ENCODE assay signal across 8 mouse cellular contexts in genomic region chr19:4793281-4793830, GRCm38 (mm10). TPM values are rescaled to one million over a fixed set of nuclear protein-coding genes. Genes with fewer than 3 reads are reported as not detected.
DNase-seq lines count a peak whose midpoint lies in the region; ATAC-seq and TF ChIP-seq lines count a peak whose summit lies in the region.

No protein-coding gene starts in this region.

- H3K79me2 ChIP-seq in C2C12 (ENCODE audit: control insufficient read depth, insufficient read depth) = peaks cover 96% of the 10 kb centered on the region

- H3K9me3 ChIP-seq in forebrain, embryonic 11.5 days (ENCODE audit: control insufficient read depth, low read length) = no peaks in the 10 kb centered on the region
- H3K9me3 ChIP-seq in liver, embryonic 11.5 days (ENCODE audit: control insufficient read depth, low read length) = no peaks in the 10 kb centered on the region

- 0 out of 2 replicates have a peak, but pooled peaks have one; percentile 11 for ATAC-seq in frontal cortex, adult (ENCODE audit: low TSS enrichment)
- ATAC-seq in forebrain, embryonic 11.5 days (replicated peaks; ENCODE audit: low FRiP score) = peak; percentile 37; the same call in 1 of the 2 replicates
- ATAC-seq in liver, embryonic 11.5 days (replicated peaks; ENCODE audit: low FRiP score) = peak; percentile 54

- DNase-seq in frontal cortex, postnatal 25 days (ENCODE audit: low spot score in 2 of 2) = no peak
- no peak for DNase-seq in forebrain, embryonic 11.5 days (ENCODE audit: low spot score)
- no peak for DNase-seq in liver, embryonic 11.5 days (ENCODE audit: low spot score)
- no peak for DNase-seq in thymus, adult 18-20 months
- no peak for DNase-seq in kidney, postnatal 25 days
- DNase-seq in cerebellum, adult 9-11 months = no peak

- 2% methylated on average over 16 of the region's 16 CpGs for WGBS in forebrain, embryonic 11.5 days
- 0% methylated on average over 16 of the region's 16 CpGs for WGBS in liver, embryonic 11.5 days

- H3K4me3 ChIP-seq in C2C12 (ENCODE audit: insufficient read depth, poor library complexity, severe bottlenecking) = peak overlapping the region; percentile 75
- peak overlapping the region; percentile 60 for H3K4me3 ChIP-seq in forebrain, embryonic 11.5 days (ENCODE audit: low read depth, low read length)
- peak overlapping the region; percentile 69 for H3K4me3 ChIP-seq in liver, embryonic 11.5 days (ENCODE audit: low read depth, low read length)

- TF ChIP-seq CTCF in C2C12 (IDR thresholded peaks at IDR 0.05; ENCODE audit: control insufficient read depth, insufficient read depth, insufficient read length) = no peak

- H3K4me2 ChIP-seq in forebrain, embryonic 11.5 days (ENCODE audit: low read depth, low read length, severe bottlenecking) = peak overlapping the region; percentile 72
- H3K4me2 ChIP-seq in liver, embryonic 11.5 days = peak overlapping the region; percentile 88

- H3ac ChIP-seq in C2C12 (ENCODE audit: control insufficient read depth, insufficient read length, low read depth) = peak overlapping the region; percentile 66

- H3K27me3 ChIP-seq in C2C12 (ENCODE audit: control insufficient read depth, insufficient read depth, insufficient read length) = no peaks in the 10 kb centered on the region
- no peaks in the 10 kb centered on the region for H3K27me3 ChIP-seq in forebrain, embryonic 11.5 days (ENCODE audit: control insufficient read depth, insufficient read depth, low read length)
- no peaks in the 10 kb centered on the region for H3K27me3 ChIP-seq in liver, embryonic 11.5 days (replicated peaks; ENCODE audit: control insufficient read depth, insufficient read depth, low read length)

- peak overlapping the region; percentile 81 for H3K9ac ChIP-seq in forebrain, embryonic 11.5 days (ENCODE audit: low read length)
- peak overlapping the region; percentile 84 for H3K9ac ChIP-seq in liver, embryonic 11.5 days (ENCODE audit: low read depth, low read length)

- H3K4me1 ChIP-seq in forebrain, embryonic 11.5 days (replicated peaks; ENCODE audit: control insufficient read depth, insufficient read depth, low read length) = no peaks in the 10 kb centered on the region; the same call in none of the 2 replicates
- peaks cover 38% of the 10 kb centered on the region for H3K4me1 ChIP-seq in liver, embryonic 11.5 days (replicated peaks; ENCODE audit: control insufficient read depth, insufficient read depth, low read length)

- peak overlapping the region; percentile 26; the same call in 1 of the 2 replicates for H3K27ac ChIP-seq in forebrain, embryonic 11.5 days (ENCODE audit: low read depth, low read length)
- peak overlapping the region; percentile 79 for H3K27ac ChIP-seq in liver, embryonic 11.5 days (ENCODE audit: low read depth, low read length)

- H3K36me3 ChIP-seq in C2C12 (ENCODE audit: control insufficient read depth, insufficient read depth) = peaks cover 60% of the 10 kb centered on the region
- H3K36me3 ChIP-seq in forebrain, embryonic 11.5 days (ENCODE audit: control insufficient read depth, insufficient read depth, low read length) = no peaks in the 10 kb centered on the region; the same call in 1 of the 2 replicates
- peaks cover 28% of the 10 kb centered on the region for H3K36me3 ChIP-seq in liver, embryonic 11.5 days (ENCODE audit: control insufficient read depth, insufficient read depth, low read length)

- peaks cover 79% of the 10 kb centered on the region for H3K79me3 ChIP-seq in C2C12 (ENCODE audit: low read depth)

TF ChIP-seq in C2C12, 6 proteins besides CTCF, POLR2A, EP300 and RAD21:
- TF ChIP-seq CEBPB (IDR thresholded peaks at IDR 0.05; ENCODE audit: low read depth) (no peak), MYOG (IDR thresholded peaks at IDR 0.05; ENCODE audit: control insufficient read depth, extremely low read depth, insufficient read length) (no peak), MYOD1 (IDR thresholded peaks at IDR 0.05; ENCODE audit: control insufficient read depth, insufficient read length, low read depth) (no peak)

RNA-seq across cellular contexts. Expression of gene Rbm4, which starts 0.3 kb away (rescaled TPM):
- polyA plus RNA-seq in C2C12 (2012; fragmentation: generic; extraction: Trizol) = 43.8 TPM
- 100 and 110 TPM in 2 replicates for polyA plus RNA-seq in forebrain, embryonic 11.5 days (2014; fragmentation: Nextera tagmentation; extraction: Ambion mirVana)
- 49.9 and 54.0 TPM in 2 replicates for polyA plus RNA-seq in liver, embryonic 11.5 days (2014; fragmentation: Nextera tagmentation; extraction: Ambion mirVana)

RNA-seq across cellular contexts. Expression of gene Gm21992, which starts 18.1 kb away (rescaled TPM):
- polyA plus RNA-seq in C2C12 (2012; fragmentation: generic; extraction: Trizol) = 14.3 TPM
- polyA plus RNA-seq in forebrain, embryonic 11.5 days (2014; fragmentation: Nextera tagmentation; extraction: Ambion mirVana) = 15.0 and 31.9 TPM in 2 replicates
- polyA plus RNA-seq in liver, embryonic 11.5 days (2014; fragmentation: Nextera tagmentation; extraction: Ambion mirVana) = 19.4 and 30.1 TPM in 2 replicates

RNA-seq across cellular contexts. Expression of gene Rbm14, which starts 18.1 kb away (rescaled TPM):
- 95.2 TPM for polyA plus RNA-seq in C2C12 (2012; fragmentation: generic; extraction: Trizol)
- 139 and 144 TPM in 2 replicates for polyA plus RNA-seq in forebrain, embryonic 11.5 days (2014; fragmentation: Nextera tagmentation; extraction: Ambion mirVana)
- 92.4 and 104 TPM in 2 replicates for polyA plus RNA-seq in liver, embryonic 11.5 days (2014; fragmentation: Nextera tagmentation; extraction: Ambion mirVana)

RNA-seq across cellular contexts. Expression of gene Rbm4b, which starts 37.1 kb away (rescaled TPM):
- 8.8 TPM for polyA plus RNA-seq in C2C12 (2012; fragmentation: generic; extraction: Trizol)
- polyA plus RNA-seq in forebrain, embryonic 11.5 days (2014; fragmentation: Nextera tagmentation; extraction: Ambion mirVana) = 136 and 139 TPM in 2 replicates
- polyA plus RNA-seq in liver, embryonic 11.5 days (2014; fragmentation: Nextera tagmentation; extraction: Ambion mirVana) = 36.0 and 44.0 TPM in 2 replicates

RNA-seq across cellular contexts. Expression of gene Ccs, which starts 45.8 kb away (rescaled TPM):
- 36.6 TPM for polyA plus RNA-seq in C2C12 (2012; fragmentation: generic; extraction: Trizol)
- 36.4 and 37.9 TPM in 2 replicates for polyA plus RNA-seq in forebrain, embryonic 11.5 days (2014; fragmentation: Nextera tagmentation; extraction: Ambion mirVana)
- polyA plus RNA-seq in liver, embryonic 11.5 days (2014; fragmentation: Nextera tagmentation; extraction: Ambion mirVana) = 46.2 and 49.8 TPM in 2 replicates
